Mouse (Mus musculus): Measurements from ENCODE around the gene Ckmt1. TPM values are rescaled to one million over a fixed set of nuclear protein-coding genes. Genes with fewer than 3 reads are reported as not detected.
"Not testable (repeated sequence)": the region's sequence is repeated elsewhere in the genome, so short reads cannot be mapped to it uniquely, and the experiment has no call there.

Ckmt1 gene
- polyA plus RNA-seq, 1 experiment from 2014 or later, result 70.6 TPM

- Histone ChIP-seq H3K9me3 (no peaks in the 10 kb centered on the region), H3K9ac (no peak overlapping the region), H3K36me3 (replicated peaks) (no peaks in the 10 kb centered on the region), H3K27ac (0 out of 2 replicates have a peak overlapping the region, but pooled peaks have one; percentile 71), H3K27me3 (replicated peaks) (0 out of 2 replicates have a peak, but pooled peaks cover 3% of the 10 kb centered on the region), H3K4me3 (peak overlapping the region; percentile 49), H3K4me2 (peak overlapping the region; percentile 61), H3K4me1 (peaks cover 28% of the 10 kb centered on the region)
- 57% methylated on average over 4 of the region's 4 CpGs for WGBS
- no peak for ATAC-seq (replicated peaks)
Observed at GRCm38 (mm10) chr2:121359461-121359860, 1.9 kb downstream of the Ckmt1 start.

- no peaks in the 10 kb centered on the region for H3K27me3 ChIP-seq (replicated peaks)
- WGBS, result 72% methylated on average over 3 of the region's 3 CpGs
- ATAC-seq (replicated peaks), result no peak
- H3K27ac ChIP-seq, result no peak overlapping the region
- H3K4me3 ChIP-seq, result no peak overlapping the region
- peaks cover 10% of the 10 kb centered on the region for H3K4me1 ChIP-seq
- no peaks in the 10 kb centered on the region for H3K9me3 ChIP-seq
- H3K9ac ChIP-seq, result no peak overlapping the region
- H3K36me3 ChIP-seq (replicated peaks), result no peaks in the 10 kb centered on the region
- H3K4me2 ChIP-seq, result no peak overlapping the region
Observed at GRCm38 (mm10) chr2:121363656-121364055, 6.1 kb downstream of the Ckmt1 start.

GRCm38 (mm10) chr2:121368831-121369230 lies 11.3 kb downstream of the Ckmt1 start:
- no peak overlapping the region for H3K9ac ChIP-seq
- no peaks in the 10 kb centered on the region for H3K27me3 ChIP-seq (replicated peaks)
- no peaks in the 10 kb centered on the region for H3K36me3 ChIP-seq (replicated peaks)
- H3K4me3 ChIP-seq, result no peak overlapping the region
- H3K4me2 ChIP-seq, result no peak overlapping the region
- H3K9me3 ChIP-seq, result no peaks in the 10 kb centered on the region
- WGBS, result 84% methylated on average over 2 of the region's 2 CpGs
- ATAC-seq (replicated peaks), result no peak
- no peak overlapping the region for H3K27ac ChIP-seq
- no peaks in the 10 kb centered on the region for H3K4me1 ChIP-seq

GRCm38 (mm10) chr2:121370921-121371320 lies 13.4 kb downstream of the Ckmt1 start:
- Histone ChIP-seq H3K27me3 (replicated peaks) (no peaks in the 10 kb centered on the region), H3K4me2 (no peak overlapping the region), H3K4me1 (no peaks in the 10 kb centered on the region), H3K4me3 (no peak overlapping the region), H3K27ac (no peak overlapping the region), H3K9me3 (no peaks in the 10 kb centered on the region), H3K36me3 (replicated peaks) (no peaks in the 10 kb centered on the region), H3K9ac (no peak overlapping the region)
- no peak for ATAC-seq (replicated peaks)
- WGBS, result 84% methylated on average over 5 of the region's 5 CpGs

- no peaks in the 10 kb centered on the region for H3K36me3 ChIP-seq (replicated peaks)
- H3K9ac ChIP-seq, result no peak overlapping the region
- no peak overlapping the region for H3K4me2 ChIP-seq
- no peaks in the 10 kb centered on the region for H3K4me1 ChIP-seq
- no peak overlapping the region for H3K27ac ChIP-seq
- H3K4me3 ChIP-seq, result no peak overlapping the region
- WGBS, result 79% methylated on average over 3 of the region's 3 CpGs
- ATAC-seq (replicated peaks), result no peak
- no peaks in the 10 kb centered on the region for H3K9me3 ChIP-seq
- no peaks in the 10 kb centered on the region for H3K27me3 ChIP-seq (replicated peaks)
Observed at GRCm38 (mm10) chr2:121372266-121372665, 14.8 kb downstream of the Ckmt1 start.

- 49% methylated on average over 2 of the region's 2 CpGs for WGBS
- no peak for ATAC-seq (replicated peaks)
- H3K9ac ChIP-seq, result no peak overlapping the region
- no peaks in the 10 kb centered on the region for H3K9me3 ChIP-seq
- H3K4me1 ChIP-seq, result no peaks in the 10 kb centered on the region
- no peaks in the 10 kb centered on the region for H3K36me3 ChIP-seq (replicated peaks)
- no peak overlapping the region for H3K4me2 ChIP-seq
- no peaks in the 10 kb centered on the region for H3K27me3 ChIP-seq (replicated peaks)
- no peak overlapping the region for H3K27ac ChIP-seq
- H3K4me3 ChIP-seq, result no peak overlapping the region
Observed at GRCm38 (mm10) chr2:121374766-121375165, 17.3 kb downstream of the Ckmt1 start.

- not testable (repeated sequence) for H3K9ac ChIP-seq; H3K9me3 ChIP-seq; H3K4me1 ChIP-seq; ATAC-seq (replicated peaks); H3K27ac ChIP-seq; H3K4me2 ChIP-seq; H3K4me3 ChIP-seq; H3K36me3 ChIP-seq (replicated peaks); H3K27me3 ChIP-seq (replicated peaks)
- WGBS, result 97% methylated on average over 17 of the region's 17 CpGs
Observed at GRCm38 (mm10) chr2:121386961-121387575, 29.6 kb downstream of the Ckmt1 start, which contains the start of gene Strc. Gene Strc, minus strand, starts transcription at chr2:121387168.

GRCm38 (mm10) chr2:121396624-121397023 lies 39.1 kb downstream of the Ckmt1 start:
- ATAC-seq (replicated peaks), result no peak
- no peaks in the 10 kb centered on the region for H3K9me3 ChIP-seq
- H3K4me1 ChIP-seq, result no peaks in the 10 kb centered on the region
- no peak overlapping the region for H3K27ac ChIP-seq
- H3K27me3 ChIP-seq (replicated peaks), result no peaks in the 10 kb centered on the region
- H3K4me2 ChIP-seq, result no peak overlapping the region
- WGBS, result 15% methylated on average over 8 of the region's 8 CpGs
- H3K9ac ChIP-seq, result no peak overlapping the region
- no peaks in the 10 kb centered on the region for H3K36me3 ChIP-seq (replicated peaks)
- no peak overlapping the region for H3K4me3 ChIP-seq

- Histone ChIP-seq H3K36me3 (replicated peaks) (no peaks in the 10 kb centered on the region), H3K27ac (no peak overlapping the region), H3K9me3 (no peaks in the 10 kb centered on the region), H3K4me3 (no peak overlapping the region), H3K27me3 (replicated peaks) (no peaks in the 10 kb centered on the region), H3K4me2 (no peak overlapping the region), H3K4me1 (no peaks in the 10 kb centered on the region), H3K9ac (no peak overlapping the region)
- ATAC-seq (replicated peaks), result no peak
Observed at GRCm38 (mm10) chr2:121403296-121403695, 45.8 kb downstream of the Ckmt1 start.

GRCm38 (mm10) chr2:121408160-121408559 lies 50.6 kb downstream of the Ckmt1 start:
- Histone ChIP-seq H3K4me2 (no peak overlapping the region), H3K27ac (no peak overlapping the region), H3K36me3 (replicated peaks) (no peaks in the 10 kb centered on the region), H3K27me3 (replicated peaks) (no peaks in the 10 kb centered on the region), H3K9me3 (no peaks in the 10 kb centered on the region), H3K9ac (no peak overlapping the region), H3K4me3 (no peak overlapping the region), H3K4me1 (peaks cover 9% of the 10 kb centered on the region)
- ATAC-seq (replicated peaks), result no peak
- WGBS, result 35% methylated on average over 4 of the region's 4 CpGs

- Histone ChIP-seq H3K4me3 (peak overlapping the region; percentile 90), H3K27me3 (replicated peaks) (no peaks in the 10 kb centered on the region), H3K4me1 (peaks cover 31% of the 10 kb centered on the region), H3K4me2 (peak overlapping the region; percentile 62), H3K27ac (peak overlapping the region; percentile 95), H3K9me3 (no peaks in the 10 kb centered on the region), H3K36me3 (replicated peaks) (no peaks in the 10 kb centered on the region), H3K9ac (peak overlapping the region; percentile 59)
- ATAC-seq (replicated peaks), result peak; percentile 37
- 20% methylated on average over 4 of the region's 4 CpGs for WGBS
Observed at GRCm38 (mm10) chr2:121412843-121413386, 55.4 kb downstream of the Ckmt1 start.

Measured in midbrain, embryonic 15.5 days (tissue).